Mouse (Mus musculus): Measurements from ENCODE around the gene Gm28038. TPM values are rescaled to one million over a fixed set of nuclear protein-coding genes. Genes with fewer than 3 reads are reported as not detected.
A peak's percentile ranks its signal among the peaks of the same experiment; 100 is the strongest.

Gene Gm28038
- polyA plus RNA-seq (2017; shearing (Covaris generic)), result 1 to 10 TPM in 1 of 3 experiments, not detected in 2; 7.1 TPM

DNA sequence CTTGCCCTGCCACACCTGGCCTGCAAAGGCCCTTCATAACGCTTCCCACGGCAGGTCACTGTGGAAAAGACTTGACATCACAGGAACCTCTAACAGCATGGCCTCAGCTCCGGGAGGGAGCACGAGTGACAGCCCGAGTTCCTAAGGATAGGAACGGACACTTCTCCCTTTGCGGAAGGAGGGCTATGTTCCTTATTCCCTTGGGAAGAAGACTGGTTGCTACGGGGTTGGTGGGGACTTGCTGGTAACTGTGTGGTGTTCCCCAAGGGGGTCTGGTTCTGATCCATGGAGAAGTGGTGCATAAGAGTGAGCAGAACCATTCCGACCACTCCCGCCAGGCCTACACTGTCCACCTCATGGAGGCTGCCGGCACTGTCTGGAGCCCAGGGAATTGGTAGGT is at the start of gene Gm28038:
TSS of gene Gm28038 (plus strand) at position 301 of the 400 bp plus-strand sequence.
- ATAC-seq, result no peak

DNA sequence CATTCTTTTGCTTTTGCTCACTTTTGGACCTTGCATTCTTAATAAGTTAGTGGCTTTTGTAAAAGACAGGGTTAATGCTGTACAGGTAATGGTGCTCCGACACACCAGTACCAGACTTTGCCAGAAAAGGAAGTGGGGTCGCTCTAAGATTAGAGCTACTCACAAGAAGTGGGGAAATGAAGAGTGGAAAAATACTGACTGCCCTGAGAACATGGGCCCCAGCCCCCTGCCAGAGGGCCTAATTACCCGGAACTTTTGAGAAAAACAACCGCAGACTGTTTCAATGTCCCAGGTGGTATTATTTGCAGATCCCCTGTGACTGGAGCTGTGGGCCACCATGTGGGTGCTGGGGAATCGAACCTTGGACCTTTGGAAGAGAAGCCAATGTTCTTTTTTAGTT is 45.2 kb upstream of the Gm28038 start:
- ATAC-seq, result no peak

DNA sequence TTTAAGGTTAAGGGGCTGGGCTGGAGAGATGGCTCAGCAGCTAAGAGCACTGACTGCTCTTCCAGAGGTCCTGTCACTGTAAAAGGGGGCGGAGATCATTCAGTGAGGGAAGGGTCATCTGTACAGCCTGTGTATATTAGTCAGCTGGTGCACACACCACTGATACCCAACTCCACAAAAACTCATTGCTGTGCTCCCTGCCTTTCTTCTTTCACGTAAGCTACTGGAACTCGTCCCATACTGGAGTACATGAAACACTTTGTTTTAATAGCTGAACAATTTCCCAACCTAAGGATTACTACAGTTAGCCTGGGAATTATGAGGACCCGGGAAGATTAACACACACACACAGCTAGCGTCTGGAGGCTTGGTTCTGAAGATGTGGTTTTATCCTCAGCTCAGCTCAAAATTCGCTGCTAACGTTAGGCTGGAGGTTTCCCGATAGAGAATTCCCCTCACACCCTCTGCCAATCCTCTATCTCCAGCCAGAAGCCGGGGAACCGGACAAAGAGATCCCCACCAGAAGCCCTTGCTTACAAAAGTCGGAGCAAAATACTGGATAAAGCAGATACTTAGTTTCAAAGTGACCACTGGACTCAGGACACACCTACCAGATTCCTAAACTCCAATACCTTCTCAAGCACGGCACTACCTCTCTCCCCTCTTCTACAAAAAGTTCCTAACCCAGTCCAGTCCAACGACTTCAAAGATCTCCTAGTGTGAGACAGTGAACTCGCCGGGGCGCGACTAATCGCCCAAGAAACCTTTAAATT is 44.2 kb upstream of the Gm28038 start:
- ATAC-seq, result no peak

DNA sequence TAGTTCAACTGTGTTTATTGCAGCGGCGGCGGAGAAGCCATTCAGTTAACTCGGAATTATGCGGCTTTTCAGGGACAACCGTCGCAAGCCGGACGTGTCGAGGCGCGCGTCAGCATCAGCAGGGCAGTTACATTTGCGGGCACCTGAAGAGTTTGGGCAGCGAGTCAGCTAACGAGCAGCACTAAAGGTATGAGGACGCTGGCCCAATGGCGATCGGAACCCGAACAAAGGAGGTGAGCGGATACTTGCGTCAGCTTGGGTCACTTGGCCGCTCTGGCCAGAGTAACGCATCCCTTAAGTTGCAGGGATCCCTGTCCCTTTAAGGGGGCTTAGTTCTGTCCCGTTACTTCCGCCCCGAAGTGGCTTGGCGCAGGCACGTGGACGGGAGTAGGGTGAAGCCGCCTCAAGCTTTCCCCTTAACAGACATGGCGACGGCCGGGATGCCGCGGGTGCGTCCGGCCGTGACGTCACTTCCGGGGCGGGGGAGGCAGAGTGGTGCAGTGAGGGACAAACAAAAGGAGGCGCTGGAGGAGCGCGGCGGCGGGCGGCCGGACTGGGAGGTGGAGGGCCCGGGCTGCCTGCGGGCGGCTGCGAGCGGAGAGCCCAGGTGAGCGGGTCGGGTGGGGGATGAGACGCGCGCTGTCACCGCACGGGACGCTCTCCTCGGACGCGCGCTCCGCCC is 43.5 kb upstream of the Gm28038 start, which contains the start of gene Lrrc8a:
TSS of gene Lrrc8a (plus strand) at position 517 of the 682 bp plus-strand sequence.
- peak; percentile 90 for ATAC-seq

DNA sequence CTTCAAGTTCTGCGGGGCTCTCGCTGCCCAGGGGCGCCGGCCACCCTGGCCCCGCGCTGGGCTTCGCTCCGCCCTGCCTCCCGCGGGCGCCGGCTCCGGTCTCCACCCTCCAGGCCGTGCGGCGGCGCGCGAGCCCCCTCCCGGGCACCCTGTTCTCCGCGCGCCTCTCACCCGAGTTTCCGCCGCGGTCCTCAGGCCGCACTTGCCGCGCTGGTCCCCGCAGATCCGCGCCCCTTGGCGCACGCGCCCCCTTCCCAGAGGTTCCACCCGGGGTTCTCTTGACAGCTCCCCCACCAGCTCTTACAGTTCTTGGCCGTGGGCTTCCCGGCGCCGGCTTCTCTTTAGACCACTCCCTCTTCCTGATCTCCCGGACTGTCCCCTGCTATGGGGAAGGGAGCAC is 43.0 kb upstream of the Gm28038 start:
- peak; percentile 41 for ATAC-seq

DNA sequence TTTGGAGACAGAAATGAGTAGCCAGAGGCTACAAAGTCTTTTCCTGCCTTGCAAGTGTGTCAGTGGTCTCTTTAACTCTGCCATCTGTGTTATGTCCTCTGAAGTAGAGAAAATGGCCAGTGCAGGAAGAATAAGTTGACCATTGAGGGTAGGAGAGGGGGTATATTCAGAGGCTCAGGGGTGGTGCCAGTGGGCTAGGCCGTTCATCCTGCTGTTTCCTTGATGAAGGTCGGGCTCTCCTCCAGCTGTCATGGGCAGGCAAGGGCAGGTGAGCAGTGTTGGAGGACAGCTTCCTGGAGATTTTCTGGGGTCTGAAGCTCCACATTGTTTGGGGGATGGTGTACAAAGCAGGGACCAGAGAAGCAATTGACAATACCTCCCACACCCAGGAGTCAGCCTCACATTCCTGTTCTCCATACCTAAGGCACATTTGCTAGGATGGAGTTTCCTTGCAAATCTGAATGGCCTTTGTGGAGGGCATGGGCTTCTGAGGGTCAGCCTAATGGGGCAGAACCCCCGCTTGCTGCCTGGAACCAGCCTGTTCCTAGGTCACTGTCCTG is 41.9 kb upstream of the Gm28038 start:
- no peak for ATAC-seq

DNA sequence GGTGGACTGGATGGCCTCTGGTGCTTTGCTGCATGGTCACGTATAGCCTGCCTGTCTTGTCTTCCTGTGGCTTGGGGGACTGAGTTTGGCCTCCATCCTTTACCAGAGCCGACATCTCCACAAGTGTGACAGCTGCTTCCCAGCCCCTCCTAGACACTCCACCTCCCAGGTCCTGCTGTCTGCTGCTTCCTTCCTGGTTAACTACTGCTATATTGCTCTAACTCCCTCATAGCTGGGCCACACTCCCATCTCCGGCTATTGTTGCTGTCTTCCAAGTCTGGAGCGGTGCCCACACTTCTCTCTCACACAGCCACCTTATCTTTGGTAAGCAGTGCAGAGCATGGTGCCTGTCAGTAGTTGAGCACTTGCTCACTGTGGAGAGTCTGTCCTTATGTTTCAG is 41.1 kb upstream of the Gm28038 start:
- no peak for ATAC-seq

DNA sequence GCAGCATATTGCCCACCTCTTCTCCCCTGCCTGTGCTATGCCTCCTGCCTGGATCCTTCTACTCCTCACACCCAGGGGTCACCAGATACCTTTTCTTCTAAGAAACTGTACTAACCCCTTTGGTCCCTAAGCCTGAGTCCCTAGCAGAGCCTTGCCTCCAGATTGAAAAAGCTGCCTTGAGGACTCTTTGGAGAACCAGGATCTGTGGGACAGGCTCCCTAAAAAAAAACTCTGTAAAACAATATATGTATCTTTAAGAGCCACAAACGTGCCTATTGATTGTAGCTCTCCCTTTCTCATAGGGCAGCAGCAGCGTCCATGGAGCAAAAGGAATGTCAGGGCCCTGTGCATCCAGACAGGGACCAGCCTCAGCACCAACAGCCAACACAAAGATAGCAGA is 40.6 kb upstream of the Gm28038 start, which contains the start of gene Gm28035:
TSS of gene Gm28035 (plus strand) at position 301 of the 400 bp plus-strand sequence.
- no peak for ATAC-seq

DNA sequence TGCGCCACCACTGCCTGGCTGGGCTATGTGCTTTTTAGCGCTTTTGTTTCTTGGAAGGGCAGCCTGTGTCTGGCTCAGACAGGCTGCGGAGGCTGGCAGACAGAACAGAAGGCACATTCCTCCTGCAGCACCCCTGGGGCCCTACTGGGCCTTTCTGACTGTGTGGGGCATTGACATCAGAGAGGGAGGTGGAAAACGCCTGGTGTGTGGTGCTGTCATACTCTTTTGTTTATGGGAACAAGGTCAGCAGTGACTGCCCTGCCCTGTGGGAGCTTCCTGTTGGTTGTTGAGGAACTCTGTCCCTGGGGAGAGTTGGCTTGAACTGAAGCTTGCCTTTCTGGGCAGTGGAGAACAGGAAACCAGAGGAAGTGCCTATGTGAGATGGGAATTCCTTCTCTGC is 38.3 kb upstream of the Gm28038 start:
- ATAC-seq, result no peak

DNA sequence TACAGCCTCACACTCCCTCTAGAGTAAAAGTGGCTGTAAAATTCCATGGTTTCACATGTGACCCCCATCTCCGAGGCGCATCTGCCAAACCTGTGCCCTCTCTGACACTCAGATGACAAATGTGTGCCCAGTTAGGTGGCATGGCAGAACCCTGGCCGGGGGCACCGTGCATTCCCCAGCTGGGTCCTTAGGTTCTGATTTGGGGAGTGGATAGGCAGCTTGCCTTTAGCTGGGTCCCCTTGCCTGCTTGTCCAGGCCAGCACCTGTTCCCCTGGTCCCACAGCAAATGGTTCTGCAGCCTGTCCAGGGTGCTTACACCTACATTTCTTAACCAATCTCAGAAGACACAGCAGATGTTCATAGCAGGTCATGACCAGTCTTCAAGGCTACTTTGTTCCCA is 37.5 kb upstream of the Gm28038 start:
- ATAC-seq, result no peak

DNA sequence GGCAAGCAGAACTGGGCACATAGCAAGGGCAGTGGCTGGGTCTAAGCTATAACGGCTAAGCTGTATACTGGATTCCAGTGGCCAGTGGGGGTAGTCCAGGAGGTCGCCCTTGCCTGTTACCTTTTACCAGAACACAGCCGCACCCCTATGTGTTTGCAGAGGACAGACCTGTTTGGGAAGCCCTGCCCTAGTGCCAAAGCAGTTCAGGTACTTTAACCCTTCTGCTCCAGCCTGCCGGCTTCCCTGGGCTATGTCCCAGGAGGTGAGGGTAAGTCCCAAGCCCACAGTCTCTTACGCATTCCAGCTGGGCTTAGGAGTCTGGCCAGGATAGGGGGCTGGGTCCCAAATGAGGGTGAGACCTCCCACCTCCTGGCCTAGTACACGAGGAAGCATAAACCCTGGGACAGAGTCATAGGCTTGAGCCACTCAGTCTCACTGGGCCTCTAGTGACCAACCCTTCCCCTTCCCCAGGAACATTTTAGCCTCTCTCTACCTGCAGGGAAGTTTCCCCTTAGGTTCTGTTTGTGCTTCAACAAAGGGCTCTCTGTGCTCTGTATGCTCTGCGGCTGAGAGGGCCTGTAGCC is 36.2 kb upstream of the Gm28038 start:
- no peak for ATAC-seq

DNA sequence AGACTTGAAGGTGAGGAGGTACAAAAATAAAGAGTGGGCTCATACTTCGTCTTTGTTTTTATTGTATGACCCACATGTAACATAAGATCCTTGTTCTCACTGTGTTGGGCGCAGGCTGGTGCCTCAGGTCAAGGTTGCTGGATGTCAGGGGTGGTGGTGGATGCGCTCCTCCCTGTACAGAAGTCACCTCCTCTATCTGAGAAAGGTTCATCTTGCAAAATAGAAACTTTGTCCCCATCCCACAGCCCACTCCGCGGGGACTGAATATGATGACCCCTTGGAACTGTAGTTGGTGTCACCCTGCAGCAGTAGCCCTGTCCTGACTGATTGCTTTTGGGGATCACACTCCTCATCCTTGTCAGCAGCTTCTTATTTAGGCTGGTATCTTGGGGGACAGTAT is 33.8 kb upstream of the Gm28038 start:
- ATAC-seq, result no peak

DNA sequence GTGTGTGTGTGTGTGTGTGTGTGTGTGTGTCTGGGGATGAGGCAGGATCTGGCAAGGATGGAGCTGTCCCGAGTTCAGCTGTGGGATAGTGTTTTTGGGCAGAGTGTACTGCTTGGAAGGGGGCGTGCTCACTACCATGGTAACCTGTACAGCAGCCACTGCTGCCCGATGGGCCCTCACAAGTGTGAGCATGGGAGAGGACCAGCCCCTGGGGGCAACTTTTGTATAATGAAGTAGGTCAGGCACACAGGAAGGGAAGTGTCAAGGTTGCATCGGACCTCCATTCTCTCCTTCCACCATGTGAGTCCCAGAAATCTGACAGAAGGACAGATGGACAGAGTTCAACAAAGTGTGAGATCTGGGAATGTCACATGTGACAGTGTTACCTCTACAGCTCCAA is 33.2 kb upstream of the Gm28038 start:
- no peak for ATAC-seq

DNA sequence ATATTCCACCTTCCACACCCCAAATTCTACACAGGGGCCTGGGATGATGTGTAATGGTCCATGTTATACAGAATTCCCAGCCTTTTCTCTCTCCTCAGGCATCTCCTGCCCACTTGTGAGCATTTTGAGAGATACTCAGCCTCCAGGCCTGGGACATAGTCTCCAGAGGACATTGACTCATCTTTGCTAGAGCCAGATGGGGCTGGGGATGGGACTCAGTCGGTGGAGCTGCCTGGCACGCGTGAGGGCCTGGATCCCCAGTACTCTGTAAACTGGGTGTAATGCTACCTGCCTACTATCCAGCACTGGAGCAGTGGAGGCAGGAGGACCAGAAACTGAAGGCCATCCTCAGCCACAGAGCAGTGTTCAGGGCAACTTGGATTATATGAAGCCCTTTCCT is 31.7 kb upstream of the Gm28038 start:
- ATAC-seq, result no peak

DNA sequence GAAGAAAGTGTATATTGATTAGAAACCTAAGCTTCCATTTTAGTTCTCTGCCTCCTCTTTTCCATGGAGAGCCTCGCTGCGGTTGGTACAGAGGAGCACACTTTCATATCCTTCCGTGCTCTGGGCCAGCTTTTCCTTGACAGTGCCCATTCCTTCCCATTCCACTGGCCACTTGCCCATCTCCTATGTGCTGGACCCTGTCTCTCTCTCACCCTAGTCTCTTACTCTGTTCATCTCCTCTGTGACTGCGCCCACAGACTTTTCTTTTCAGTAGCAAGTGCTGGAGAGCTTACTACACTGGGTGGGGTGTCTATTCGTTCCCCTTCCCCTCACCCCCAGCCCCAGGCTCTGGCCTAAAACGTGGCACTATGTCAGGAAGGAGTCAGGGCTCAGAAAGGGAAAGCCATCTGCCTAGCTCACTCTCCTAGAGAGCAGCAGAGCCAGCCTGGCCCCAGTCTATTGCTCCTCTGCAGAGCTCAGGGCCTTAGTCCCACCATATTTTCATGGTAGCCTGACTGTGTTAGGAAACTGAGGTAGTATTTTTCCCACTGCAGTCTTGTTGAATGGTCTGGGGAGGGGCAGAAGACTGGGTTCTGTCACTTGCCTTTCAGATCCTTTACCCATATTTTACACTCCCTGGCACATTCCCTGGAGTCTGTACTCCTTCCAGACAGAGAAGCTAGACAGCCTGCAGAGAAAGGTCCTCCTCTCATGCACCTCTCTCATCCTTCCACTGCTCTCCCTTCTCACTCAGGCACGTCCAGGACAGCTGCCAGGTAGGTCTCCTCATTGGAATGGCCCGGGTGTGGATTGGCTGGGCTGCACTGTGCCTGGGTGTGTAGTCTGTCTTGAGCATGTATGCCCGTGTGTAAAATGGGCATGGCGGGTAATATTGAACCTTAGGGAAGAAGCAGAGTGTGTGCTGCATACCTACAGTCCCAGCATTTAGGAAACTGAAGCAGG is 30.4 kb upstream of the Gm28038 start:
- ATAC-seq, result no peak

DNA sequence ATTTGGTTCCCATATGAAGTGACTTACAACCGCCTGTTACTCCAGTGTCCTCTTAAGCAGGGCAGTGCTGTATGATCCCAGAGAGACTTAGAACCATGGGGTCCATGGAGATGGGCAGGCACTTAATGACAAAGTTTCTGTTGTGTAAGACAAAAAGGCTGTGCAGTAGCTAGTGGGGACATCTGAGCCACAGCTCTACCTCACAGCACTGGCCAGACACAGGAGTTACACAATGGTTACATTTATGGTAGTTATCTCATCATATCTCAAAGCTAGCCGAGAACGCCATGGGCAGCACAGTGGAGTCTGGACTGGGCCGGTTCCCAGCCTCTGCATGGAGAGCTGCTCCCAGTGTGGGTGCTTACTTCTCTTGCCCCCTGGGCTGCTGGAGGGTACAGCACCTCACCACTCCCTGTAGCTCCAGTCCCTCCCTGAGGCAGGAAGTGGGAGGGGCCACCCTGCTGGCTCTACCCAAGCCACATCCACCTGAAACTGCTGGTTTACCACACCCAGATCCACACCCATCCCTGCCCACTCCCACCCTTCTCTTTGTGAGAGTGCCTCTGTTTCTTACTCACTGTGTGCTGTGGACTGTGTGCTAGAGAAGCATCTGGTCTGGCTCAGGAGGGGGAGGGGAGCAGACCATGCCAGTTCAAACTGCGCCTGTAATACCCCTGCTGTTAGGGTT is 29.3 kb upstream of the Gm28038 start:
- ATAC-seq, result peak; percentile 92

DNA sequence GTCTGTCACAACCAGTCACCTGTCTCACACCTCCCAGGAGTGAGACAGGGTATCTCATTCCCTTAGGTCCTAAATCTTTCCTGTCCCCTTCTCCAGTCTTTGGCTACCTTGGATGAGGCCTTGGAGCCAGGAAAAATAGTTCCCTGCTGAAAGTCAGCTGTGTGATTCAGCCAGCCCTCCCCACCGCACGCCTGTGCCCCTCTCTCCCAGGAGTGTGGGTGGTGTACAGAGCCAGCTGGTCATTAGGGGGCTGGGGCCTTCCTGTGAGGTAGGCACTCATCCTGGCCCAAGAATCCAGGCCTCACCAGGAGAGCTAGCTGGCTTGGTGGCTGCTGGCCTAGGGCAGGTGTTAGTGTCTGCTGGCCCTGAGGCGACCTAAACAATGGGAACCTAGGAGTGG is 28.3 kb upstream of the Gm28038 start:
- no peak for ATAC-seq

DNA sequence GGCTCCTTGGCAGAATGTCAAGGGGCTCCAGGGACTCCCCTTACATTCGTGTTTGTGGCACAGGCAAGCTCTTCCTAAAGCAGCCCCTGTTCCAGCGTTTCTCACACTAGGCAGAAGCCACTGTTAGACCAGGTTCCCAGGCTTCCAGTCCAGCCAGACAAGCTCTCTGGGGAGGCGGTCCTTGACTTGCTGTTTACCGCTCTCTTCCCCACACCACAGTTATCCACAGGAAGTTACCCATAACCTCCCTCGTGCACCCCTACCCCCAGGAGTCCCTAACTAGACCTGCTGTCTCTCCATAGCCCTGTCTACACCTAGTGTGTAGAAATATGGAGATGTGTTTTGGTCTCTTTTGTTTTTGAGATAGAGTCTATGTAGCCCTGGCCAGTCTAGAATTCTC is 27.0 kb upstream of the Gm28038 start:
- peak; percentile 41 for ATAC-seq

DNA sequence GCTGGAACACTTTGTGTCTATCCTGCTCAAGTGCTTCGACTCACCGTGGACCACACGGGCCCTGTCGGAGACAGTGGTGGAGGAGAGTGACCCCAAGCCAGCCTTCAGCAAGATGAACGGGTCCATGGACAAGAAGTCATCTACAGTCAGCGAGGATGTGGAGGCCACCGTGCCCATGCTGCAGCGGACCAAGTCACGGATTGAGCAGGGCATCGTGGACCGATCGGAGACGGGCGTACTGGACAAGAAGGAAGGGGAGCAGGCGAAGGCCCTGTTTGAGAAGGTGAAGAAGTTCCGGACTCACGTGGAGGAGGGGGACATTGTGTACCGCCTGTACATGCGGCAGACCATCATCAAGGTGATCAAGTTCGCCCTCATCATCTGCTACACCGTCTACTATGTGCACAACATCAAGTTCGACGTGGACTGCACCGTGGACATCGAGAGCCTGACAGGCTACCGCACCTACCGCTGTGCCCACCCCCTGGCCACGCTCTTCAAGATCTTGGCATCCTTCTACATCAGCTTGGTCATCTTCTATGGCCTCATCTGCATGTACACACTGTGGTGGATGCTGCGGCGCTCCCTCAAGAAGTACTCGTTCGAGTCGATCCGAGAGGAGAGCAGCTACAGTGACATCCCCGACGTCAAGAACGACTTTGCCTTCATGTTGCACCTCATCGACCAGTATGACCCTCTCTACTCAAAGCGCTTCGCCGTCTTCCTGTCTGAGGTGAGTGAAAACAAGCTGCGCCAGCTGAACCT is 25.0 kb upstream of the Gm28038 start:
- ATAC-seq, result no peak

DNA sequence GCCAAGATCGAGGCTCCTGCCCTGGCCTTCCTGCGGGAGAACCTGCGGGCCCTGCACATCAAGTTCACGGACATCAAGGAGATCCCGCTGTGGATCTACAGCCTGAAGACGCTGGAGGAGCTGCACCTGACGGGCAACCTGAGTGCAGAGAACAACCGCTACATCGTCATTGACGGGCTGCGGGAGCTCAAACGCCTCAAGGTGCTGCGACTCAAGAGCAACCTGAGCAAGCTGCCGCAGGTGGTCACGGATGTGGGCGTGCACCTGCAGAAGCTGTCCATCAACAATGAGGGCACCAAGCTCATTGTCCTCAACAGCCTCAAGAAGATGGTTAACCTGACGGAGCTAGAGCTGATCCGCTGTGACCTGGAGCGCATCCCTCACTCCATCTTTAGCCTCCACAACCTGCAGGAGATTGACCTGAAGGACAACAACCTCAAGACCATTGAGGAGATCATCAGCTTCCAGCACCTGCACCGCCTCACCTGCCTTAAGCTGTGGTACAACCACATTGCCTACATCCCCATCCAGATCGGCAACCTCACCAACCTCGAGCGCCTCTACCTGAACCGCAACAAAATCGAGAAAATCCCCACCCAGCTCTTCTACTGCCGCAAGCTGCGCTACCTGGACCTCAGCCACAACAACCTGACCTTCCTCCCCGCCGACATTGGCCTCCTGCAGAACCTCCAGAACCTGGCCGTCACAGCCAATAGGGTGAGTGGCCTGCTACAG is 24.1 kb upstream of the Gm28038 start:
- ATAC-seq, result no peak
